Mouse (Mus musculus): ENCODE measurements around the gene Tob2.

The Tob2 gene

DNA sequence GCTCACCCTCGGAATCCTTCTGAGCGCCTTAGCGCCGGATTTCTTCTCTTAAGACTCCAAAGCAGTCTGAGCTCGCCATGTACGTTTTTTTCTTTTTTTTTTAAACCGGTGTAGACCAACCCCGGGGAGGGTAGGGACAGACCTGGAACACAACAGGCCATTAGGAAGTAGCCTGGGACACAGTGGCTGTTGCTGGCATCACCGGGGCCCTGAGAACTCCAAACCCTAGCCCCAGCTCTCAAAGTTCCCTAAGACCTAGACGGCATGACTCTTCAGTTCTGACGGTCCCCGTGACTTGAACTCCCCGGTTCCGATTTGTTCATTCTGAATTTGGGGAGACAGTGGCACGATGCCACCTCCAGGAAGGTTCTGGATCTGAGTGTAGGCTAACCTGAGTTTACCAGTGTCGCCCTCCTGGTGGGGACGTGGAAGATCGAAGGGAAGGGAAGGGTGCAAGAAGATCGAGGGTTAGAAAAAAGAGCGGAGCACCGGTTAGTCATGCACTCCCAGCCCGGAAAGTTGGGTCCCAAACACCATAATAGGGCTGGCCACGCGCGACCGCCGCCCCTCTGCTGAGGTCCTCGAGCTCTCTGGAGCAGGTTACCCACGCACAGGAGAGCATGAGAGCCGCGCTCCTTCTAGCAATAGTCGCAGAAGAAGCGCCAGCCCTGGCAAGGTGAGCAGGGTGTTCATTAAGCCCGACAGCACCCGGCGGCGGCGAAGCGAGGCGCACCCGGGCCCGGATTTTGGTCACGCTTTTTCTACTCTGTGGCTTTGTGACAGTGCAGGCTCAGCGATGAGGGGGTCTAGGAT, at the start of gene Tob2:
Gene Tob2, minus strand, starts transcription at position 280 of the 813 bp plus-strand sequence.
- DNase-seq, result peak; percentile 75 to 86

- no peak for DNase-seq
Observed at GRCm38 (mm10) chr15:81907953-81908352, 49.4 kb upstream of the Tob2 start.

- DNase-seq, result peak; percentile 77 to 89
Observed at GRCm38 (mm10) chr15:81904939-81905338, 46.3 kb upstream of the Tob2 start.

DNA sequence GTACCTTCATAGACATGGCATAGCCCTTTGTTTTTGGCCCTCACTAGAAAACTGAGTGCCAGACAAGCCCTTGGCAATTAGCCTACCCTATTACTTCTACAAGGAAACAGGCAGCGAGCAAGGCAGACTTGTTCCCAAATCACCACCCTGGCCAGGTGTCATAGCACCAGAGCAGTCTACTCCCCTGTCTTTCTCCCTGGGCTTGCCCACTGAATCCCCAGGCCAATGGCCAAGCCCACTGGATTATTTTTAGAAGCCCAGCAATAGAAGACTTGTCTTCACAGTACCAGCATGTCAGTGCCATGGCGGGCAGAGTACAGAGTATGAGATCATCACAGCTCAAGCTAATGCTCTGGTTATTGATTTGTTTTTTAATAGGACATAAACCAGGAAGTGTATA, 40.2 kb upstream of the Tob2 start:
- no peak for DNase-seq

DNA sequence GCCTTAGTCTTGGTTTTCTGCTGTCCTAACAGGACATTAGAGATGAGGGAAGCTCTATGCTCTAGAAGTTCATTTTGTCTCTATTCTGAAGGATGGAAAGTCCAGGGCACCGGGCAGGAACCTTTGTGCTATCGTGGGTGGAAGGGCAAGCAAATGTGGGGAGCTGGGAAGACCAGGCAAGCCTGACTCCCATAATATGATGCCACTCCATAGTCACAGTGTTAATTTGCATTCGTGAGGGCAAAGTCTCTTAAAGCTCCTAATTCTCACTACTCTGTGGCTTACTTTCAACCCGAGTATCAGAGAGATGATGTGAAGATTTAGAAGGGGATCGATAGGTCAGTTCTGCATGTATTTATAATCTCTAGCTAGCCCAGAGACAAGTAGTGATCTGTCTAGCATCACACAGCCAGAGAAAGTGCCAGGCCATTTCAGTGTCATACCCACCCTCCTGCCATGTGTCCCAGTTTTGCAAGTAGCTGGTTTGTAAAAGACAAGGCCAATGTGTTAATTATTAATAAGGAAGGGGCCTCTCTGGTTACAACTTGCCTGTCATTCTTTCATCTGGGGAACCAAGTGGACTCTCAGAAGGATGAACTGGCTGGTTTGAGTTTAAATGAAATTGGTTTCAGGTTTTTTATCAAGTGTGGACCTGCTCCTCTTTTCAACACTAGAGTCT, 39.1 kb upstream of the Tob2 start:
- DNase-seq, result no peak

GRCm38 (mm10) chr15:81896407-81896806, 37.8 kb upstream of the Tob2 start:
- DNase-seq, result no peak

DNA sequence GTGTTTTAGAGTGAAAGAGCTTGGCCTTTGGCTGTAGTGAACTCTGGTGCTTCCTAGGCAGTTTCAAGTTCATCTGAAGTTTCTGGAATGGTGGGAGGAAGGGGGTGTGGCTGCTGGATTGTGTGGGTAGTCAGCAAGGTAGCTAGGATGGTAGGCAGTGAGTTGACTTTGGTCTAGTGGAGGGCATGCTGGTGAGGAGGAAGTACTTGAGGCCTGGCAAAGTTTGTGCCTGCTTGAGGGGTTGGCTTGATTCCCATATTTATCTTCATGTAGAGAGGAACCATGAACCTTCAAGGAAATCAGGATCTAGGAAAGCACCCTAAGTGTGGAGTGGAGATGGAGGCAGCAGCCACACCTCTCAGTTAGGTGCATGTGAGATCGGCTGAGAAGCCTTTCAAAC, 35.4 kb upstream of the Tob2 start:
- peak; percentile 65 to 83 for DNase-seq

DNA sequence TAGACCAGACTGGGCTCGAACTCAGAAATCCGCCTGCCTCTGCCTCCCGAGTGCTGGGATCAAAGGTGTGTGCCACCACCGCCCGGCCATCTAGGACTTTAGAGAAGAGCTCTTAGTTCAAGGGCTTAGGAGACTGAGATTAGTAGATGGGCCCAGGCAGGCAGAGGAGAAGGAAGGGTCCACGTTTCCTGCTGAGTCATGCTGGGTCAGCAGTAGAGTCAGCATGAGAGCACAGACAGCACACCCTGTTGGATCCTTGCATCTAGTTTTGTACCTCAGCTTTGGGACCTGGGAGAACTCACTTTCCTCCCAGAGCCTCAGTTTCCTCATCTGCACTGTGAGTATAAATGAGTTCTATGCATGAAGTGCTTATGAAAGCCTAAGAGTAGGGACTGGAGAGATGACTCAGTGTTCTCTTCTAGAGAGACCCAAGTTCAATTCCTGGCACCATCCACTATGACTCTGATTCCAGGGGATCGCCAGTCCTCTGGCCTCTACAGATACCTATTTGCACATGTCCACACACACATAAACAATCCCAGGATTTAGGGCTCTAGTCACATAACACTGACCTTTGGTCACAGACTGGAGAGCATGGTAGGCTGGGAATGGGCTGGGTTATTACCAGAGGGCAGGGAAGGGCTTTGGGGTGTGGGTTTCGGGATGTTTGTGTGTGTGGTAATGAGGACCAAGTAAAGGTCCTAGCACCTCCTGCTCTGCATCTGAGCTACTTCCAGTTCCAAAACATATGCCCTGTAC, 33.4 kb upstream of the Tob2 start:
- no peak for DNase-seq

- DNase-seq, result no peak
Observed at GRCm38 (mm10) chr15:81891140-81891802, 32.7 kb upstream of the Tob2 start.

DNA sequence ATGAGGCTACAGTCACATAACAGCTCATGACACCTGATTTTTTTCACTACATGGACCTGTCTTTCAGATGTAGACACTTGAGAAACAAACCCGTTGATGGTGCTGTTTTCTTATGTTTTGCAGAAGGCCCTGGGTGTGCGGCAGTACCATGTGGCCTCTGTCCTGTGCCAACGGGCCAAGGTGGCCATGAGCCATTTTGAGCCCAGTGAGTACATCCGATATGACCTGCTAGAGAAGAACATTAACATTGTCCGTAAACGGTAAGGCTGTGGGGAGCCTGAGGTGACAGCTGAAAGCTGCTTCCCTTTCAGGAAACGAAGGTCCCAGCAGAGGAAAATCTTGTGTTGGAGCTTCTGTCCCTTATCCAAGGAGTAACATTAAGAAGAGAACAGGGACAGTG, 30.6 kb upstream of the Tob2 start:
- DNase-seq, result no peak

DNA sequence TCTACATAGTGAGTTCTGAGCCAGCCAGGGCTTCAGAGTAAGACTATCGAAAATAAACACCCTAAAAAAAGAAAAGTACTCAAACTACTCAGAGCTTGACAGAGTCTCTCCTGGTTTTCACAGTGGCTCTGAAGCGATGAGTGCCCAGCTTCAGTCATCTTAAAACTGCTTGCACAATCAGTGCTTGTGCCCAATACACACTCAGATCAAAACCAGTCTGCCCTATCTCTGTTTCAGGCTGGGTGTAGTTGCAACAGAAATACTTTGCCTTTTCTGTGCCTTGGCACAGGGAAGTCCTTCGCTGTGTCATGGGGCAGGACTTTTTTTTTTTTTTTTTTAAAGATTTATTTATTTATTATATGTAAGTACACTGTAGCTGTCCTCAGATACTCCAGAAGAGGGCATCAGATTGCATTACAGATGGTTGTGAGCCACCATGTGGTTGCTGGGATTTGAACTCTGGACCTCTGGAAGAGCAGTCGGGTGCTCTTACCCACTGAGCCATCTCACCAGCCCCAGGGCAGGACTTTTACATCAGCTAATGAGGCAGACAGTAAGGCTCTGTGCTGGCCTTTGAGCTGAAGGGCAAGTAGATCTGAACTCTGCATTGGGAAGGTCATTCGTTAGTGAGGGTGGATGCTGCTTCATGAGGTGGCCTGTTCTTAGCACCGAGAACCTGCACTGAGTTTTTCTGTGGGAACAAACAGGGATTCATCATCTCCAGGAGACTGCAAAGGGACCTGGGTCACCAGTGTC, 28.4 kb upstream of the Tob2 start:
- peak in 1 of 2 experiments; percentile 57 for DNase-seq

GRCm38 (mm10) chr15:81885418-81885934, 26.9 kb upstream of the Tob2 start:
- DNase-seq, result no peak

GRCm38 (mm10) chr15:81882348-81882747, 23.8 kb upstream of the Tob2 start:
- DNase-seq, result peak in 1 of 2 experiments; percentile 25

DNA sequence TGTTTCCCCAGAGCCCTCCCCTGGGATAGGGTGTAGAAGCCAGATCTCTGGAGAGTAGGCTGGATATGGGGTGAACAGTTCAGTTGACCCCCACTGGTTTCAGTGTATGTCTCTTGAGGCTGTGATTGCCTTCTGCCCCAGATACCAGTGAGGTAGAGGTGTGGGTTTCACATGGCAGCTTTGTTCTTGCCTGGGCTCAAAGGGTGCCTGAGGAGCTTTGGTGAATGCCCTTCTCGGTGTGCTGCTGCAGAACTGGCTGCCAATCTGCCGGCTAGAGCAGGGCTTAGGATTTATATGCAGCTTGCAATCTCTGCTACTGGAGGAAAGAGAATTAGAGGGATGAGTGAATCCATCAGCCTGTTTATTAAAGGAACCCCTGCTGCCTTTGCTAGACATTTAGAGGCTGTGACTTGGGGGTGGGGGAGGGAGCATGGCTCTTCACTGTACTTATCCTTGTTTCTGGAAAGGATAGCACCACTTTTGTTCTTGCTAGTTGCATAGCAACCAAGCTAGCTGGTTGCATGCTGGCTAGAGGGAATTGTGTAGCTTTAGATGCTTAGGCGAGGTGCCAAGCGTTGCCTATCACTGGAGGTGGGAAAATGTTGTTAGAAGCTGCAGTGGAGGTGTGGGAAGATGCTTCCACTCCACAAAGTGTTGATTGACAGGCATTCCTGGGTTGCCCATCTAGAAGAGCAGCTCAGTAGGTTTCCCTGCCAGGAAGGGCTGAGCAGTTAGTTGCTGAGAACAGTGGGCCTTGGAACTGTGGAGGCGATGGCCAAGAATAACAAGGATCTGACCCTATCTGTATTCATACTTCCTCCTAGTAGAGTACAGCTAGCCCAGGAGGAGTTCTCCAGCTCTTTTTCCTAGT, 21.2 kb upstream of the Tob2 start:
- DNase-seq, result no peak

DNA sequence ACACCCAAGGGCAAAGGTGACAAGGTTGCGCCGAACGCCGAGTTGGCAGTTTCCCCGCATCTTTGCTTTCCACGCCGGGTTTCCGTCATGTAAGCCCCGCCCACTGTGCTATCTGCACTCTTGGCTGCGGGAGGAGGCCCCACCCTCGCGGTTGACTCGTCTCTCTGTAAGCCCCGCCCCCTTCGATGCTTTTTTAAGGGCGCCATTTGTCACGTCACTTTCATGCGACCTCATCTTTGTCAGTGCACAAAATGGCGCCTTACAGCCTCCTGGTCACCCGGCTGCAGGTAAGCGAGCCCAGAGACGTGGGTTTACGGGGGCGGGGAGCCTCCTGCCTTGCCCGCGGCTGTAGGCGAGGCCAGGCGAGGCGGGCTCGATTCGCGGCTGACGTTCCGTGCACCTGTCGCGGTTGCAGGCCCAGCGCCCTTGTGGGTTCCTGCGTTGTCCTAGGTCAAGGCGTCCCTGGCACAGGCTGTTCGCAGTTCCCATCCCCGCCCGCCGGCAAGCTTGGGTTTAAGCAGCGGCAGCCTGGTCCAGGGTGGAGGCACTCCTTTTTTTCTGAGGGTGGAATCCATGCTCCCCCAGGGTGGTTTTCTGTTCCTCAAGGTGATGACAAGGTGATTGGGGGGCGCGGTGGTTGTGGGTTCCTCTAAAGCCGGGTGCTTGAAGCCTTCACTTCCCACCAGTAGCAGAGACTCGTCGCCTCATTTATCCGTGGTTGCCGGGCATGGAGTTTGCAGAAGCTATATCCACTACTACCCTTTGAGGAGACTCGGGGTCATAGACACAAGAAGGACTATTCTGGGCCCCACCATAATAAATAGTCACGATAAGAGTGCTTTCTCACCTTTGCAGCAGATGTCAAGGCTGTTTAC, 13.9 kb upstream of the Tob2 start, which contains the start of gene Aco2:
Gene Aco2, plus strand, starts transcription at position 48 of the 875 bp plus-strand sequence.
- peak; percentile 100 for DNase-seq

DNA sequence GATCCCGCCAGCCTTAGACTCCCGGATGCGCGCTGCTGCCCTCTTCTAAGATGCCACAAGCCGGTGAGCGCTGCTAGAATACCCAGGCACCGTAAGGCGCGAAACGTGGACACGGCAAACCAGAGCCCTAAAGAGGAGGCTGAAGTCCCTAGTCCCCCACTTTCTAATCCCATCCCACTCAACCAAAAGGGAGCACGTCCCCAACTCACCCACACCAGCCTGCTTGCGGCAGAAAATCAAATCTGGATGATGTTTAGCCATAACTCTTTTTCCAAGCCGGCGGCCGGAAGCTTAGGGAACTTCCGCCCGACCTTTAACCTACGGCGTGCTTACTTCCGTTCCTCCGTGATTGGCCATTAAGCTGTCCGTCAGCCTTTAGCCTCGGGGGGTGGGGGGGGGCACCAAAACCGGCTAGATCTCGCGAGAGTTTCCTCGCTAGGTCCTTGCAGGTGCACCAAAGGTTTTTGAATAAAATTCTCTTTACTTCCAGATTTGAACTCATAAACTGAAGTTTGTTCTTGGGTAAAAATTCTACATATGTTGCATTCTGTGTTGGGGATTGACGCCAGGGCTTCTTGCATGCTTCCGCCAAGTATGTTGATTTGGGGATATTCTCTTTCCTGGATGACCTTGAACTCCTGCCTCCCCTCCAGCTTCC, 13.1 kb upstream of the Tob2 start, which contains the start of gene Phf5a:
Gene Phf5a, minus strand, starts transcription at position 308 of the 658 bp plus-strand sequence.
- peak; percentile 95 for DNase-seq

- DNase-seq, result no peak
Observed at GRCm38 (mm10) chr15:81869985-81870384, 11.4 kb upstream of the Tob2 start.

DNA sequence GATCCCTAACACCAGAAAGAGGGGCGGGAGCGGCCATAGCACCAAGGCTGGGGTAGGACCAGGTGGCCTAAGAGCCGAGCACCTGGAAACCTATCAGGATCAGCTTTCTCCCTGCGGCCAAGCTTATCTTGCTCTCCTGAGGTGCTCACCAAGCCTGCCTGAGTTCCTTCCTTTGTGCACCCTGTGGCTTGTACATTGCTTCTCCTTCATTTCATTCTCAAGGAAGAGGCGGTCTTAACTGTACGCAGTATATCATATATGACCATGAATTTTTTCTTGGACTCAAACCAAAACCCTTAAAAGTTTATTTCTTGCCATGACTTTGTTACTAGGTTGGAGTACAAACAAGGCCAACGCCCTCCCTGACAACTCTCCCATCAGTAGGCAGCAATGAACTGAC, 5.6 kb upstream of the Tob2 start:
- no peak for DNase-seq
